Mouse (Mus musculus): ENCODE data around the gene Pkm.

- TF ChIP-seq CTCF (IDR thresholded peaks at IDR 0.05; ENCODE audit: low read depth) (peak; percentile 82), EP300 (IDR thresholded peaks at IDR 0.05; ENCODE audit: low read depth) (no peak)
Observed at GRCm38 (mm10) chr9:59678313-59678712, 22.1 kb downstream of the Pkm start.
